Mouse (Mus musculus): ENCODE measurements around the gene Tcf7l2. TPM values are rescaled to one million over a fixed set of nuclear protein-coding genes. Genes with fewer than 3 reads are reported as not detected.

Gene Tcf7l2
- total RNA-seq, 1 experiment = 3.0 TPM

DNA sequence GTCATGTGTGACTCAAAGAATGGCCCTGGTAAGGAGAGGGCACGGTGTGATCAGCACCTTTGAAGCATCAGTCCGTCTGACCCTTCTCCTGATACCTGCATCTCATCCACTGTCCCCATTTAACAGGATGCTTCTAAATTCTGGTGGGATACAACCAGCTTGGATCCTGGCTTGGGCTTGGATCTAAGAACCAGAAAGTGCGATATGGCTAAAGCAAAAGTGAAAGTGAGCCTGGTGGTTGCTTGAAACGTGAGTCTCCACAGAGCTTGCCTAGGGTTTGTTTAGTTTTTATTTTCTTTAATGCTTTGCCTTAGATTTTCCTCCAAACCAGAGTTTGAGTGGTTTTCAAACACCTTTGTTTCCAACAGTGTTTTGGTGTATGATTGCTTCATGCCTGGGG lies 51.4 kb downstream of the Tcf7l2 start:
- Histone ChIP-seq H3K27ac (ENCODE audit: insufficient read depth, low read depth, low read length, poor library complexity, severe bottlenecking) (no peak overlapping the region), H3K4me1 (ENCODE audit: control insufficient read depth in 2 of 2, insufficient read depth in 2 of 2, low read length in 2 of 2, poor library complexity in 1 of 2) (peaks cover 0 to 7% of the 10 kb centered on the region in 2 experiments; a peak in 2 of 4 replicates), H3K36me3 (ENCODE audit: control insufficient read depth, insufficient read depth, low read length, poor library complexity, severe bottlenecking) (no peaks in the 10 kb centered on the region), H3K4me3 (ENCODE audit: insufficient read depth in 1 of 2, low read depth in 1 of 2, low read length in 2 of 2, poor library complexity in 1 of 2, severe bottlenecking in 1 of 2) (no peak overlapping the region), H3K9ac (ENCODE audit: insufficient read depth, low read depth, low read length, poor library complexity, severe bottlenecking) (no peak overlapping the region), H3K9me3 (ENCODE audit: control insufficient read depth, insufficient read depth, low read depth, low read length) (no peaks in the 10 kb centered on the region)
- in situ Hi-C loops (cut with MboI; ENCODE audit: low sequenced_read_pairs in 2 of 2, unreplicated experiment in 2 of 2) = no loop called here
- DNase-seq (ENCODE audit: low read depth, low spot score) = no peak
- no peak for TF ChIP-seq ZNF384 (IDR thresholded peaks at IDR 0.05; ENCODE audit: low read depth, low read length)
- TF ChIP-seq CHD2 (IDR thresholded peaks at IDR 0.05; ENCODE audit: low read depth, low read length) = no peak
- TF ChIP-seq ZC3H11A (IDR thresholded peaks at IDR 0.05; ENCODE audit: borderline replicate concordance, low read depth, low read length) = no peak
- no peak for TF ChIP-seq MAFK (IDR thresholded peaks at IDR 0.05; ENCODE audit: insufficient read depth, low read depth, low read length)
- TF ChIP-seq HCFC1 (IDR thresholded peaks at IDR 0.05; ENCODE audit: borderline replicate concordance, insufficient read depth, low read length) = no peak

- H3K36me3 ChIP-seq (ENCODE audit: control insufficient read depth, insufficient read depth, low read length, poor library complexity, severe bottlenecking) = no peaks in the 10 kb centered on the region
- TF ChIP-seq MAFK (IDR thresholded peaks at IDR 0.05; ENCODE audit: insufficient read depth, low read depth, low read length) (no peak), CHD2 (IDR thresholded peaks at IDR 0.05; ENCODE audit: low read depth, low read length) (no peak), HCFC1 (IDR thresholded peaks at IDR 0.05; ENCODE audit: borderline replicate concordance, insufficient read depth, low read length) (no peak), ZC3H11A (IDR thresholded peaks at IDR 0.05; ENCODE audit: borderline replicate concordance, low read depth, low read length) (no peak), ZNF384 (IDR thresholded peaks at IDR 0.05; ENCODE audit: low read depth, low read length) (no peak)
These were observed 52.8 kb downstream of the Tcf7l2 start for GRCm38 (mm10) chr19:55794194-55794945.

DNA sequence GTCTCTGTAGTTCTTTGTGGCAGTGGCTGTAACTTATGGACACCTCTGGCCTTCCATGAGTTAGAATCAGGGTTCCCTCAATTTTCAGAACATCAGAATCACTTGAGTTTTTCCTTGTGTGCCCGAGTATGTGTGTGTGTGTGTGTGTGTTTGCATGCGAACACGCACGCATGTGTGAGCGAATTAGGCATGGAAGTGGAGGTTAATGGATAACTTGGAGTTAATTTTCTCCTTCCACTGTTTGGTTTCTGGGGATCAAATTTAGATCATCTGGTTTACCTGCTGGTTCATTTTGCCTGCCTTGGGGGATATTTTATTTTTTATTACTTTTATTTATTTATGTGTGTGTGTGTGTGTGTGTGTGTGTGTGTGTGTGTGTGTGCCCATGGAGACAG lies 53.3 kb downstream of the Tcf7l2 start:
- H3K9me3 ChIP-seq (ENCODE audit: control insufficient read depth, insufficient read depth, low read depth, low read length) = no peaks in the 10 kb centered on the region
- H3K4me3 ChIP-seq (ENCODE audit: insufficient read depth in 1 of 2, low read depth in 1 of 2, low read length in 2 of 2, poor library complexity in 1 of 2, severe bottlenecking in 1 of 2) = no peak overlapping the region
- TF ChIP-seq MAFK (IDR thresholded peaks at IDR 0.05; ENCODE audit: insufficient read depth, low read depth, low read length) (no peak), ZNF384 (IDR thresholded peaks at IDR 0.05; ENCODE audit: low read depth, low read length) (no peak), CHD2 (IDR thresholded peaks at IDR 0.05; ENCODE audit: low read depth, low read length) (no peak), ZC3H11A (IDR thresholded peaks at IDR 0.05; ENCODE audit: borderline replicate concordance, low read depth, low read length) (no peak), HCFC1 (IDR thresholded peaks at IDR 0.05; ENCODE audit: borderline replicate concordance, insufficient read depth, low read length) (no peak)
- in situ Hi-C loops (cut with MboI; ENCODE audit: low sequenced_read_pairs in 2 of 2, unreplicated experiment in 2 of 2) = no loop called here
- no peak for DNase-seq (ENCODE audit: low read depth, low spot score)
- no peak overlapping the region for H3K9ac ChIP-seq (ENCODE audit: insufficient read depth, low read depth, low read length, poor library complexity, severe bottlenecking)
- H3K36me3 ChIP-seq (ENCODE audit: control insufficient read depth, insufficient read depth, low read length, poor library complexity, severe bottlenecking) = no peaks in the 10 kb centered on the region
- no peak overlapping the region for H3K27ac ChIP-seq (ENCODE audit: insufficient read depth, low read depth, low read length, poor library complexity, severe bottlenecking)
- H3K4me1 ChIP-seq (ENCODE audit: control insufficient read depth in 2 of 2, insufficient read depth in 2 of 2, low read length in 2 of 2, poor library complexity in 1 of 2) = peaks cover 0 to 7% of the 10 kb centered on the region in 2 experiments; a peak in 2 of 4 replicates

More at GRCm38 (mm10) chr19:55794194-55794945, 52.8 kb downstream of the Tcf7l2 start:
- H3K4me3 ChIP-seq (ENCODE audit: insufficient read depth in 1 of 2, low read depth in 1 of 2, low read length in 2 of 2, poor library complexity in 1 of 2, severe bottlenecking in 1 of 2) = no peak overlapping the region
- H3K9ac ChIP-seq (ENCODE audit: insufficient read depth, low read depth, low read length, poor library complexity, severe bottlenecking) = no peak overlapping the region
- in situ Hi-C loops (cut with MboI; ENCODE audit: low sequenced_read_pairs in 2 of 2, unreplicated experiment in 2 of 2) = no loop called here
- no peaks in the 10 kb centered on the region for H3K9me3 ChIP-seq (ENCODE audit: control insufficient read depth, insufficient read depth, low read depth, low read length)
- no peak overlapping the region for H3K27ac ChIP-seq (ENCODE audit: insufficient read depth, low read depth, low read length, poor library complexity, severe bottlenecking)
- peaks cover 0 to 7% of the 10 kb centered on the region in 2 experiments; a peak in 2 of 4 replicates for H3K4me1 ChIP-seq (ENCODE audit: control insufficient read depth in 2 of 2, insufficient read depth in 2 of 2, low read length in 2 of 2, poor library complexity in 1 of 2)
- no peak for DNase-seq (ENCODE audit: low read depth, low spot score)

DNA sequence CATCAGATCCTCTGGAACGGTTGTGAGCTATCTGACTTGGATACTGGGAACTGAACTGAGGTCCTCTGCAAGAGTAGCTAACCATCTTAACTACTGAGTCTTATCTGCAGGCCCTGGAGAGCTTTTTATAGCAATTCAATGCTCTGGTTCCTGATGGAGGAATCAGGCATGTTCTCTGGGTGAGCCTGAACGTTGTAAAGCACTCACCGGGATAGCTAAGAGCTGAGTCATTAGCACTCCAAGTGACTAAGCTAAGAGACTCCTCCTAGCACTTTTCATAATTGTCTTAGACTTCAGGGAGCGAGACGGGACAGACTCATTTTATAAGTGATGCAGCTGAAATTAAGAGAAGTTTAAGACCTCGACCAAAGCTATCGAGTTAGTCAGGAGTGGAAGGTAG lies 53.7 kb downstream of the Tcf7l2 start:
- no peak overlapping the region for H3K27ac ChIP-seq (ENCODE audit: insufficient read depth, low read depth, low read length, poor library complexity, severe bottlenecking)
- DNase-seq (ENCODE audit: low read depth, low spot score) = no peak
- no peak overlapping the region for H3K9ac ChIP-seq (ENCODE audit: insufficient read depth, low read depth, low read length, poor library complexity, severe bottlenecking)
- peaks cover 0 to 7% of the 10 kb centered on the region in 2 experiments; a peak in 2 of 4 replicates for H3K4me1 ChIP-seq (ENCODE audit: control insufficient read depth in 2 of 2, insufficient read depth in 2 of 2, low read length in 2 of 2, poor library complexity in 1 of 2)
- no peak overlapping the region for H3K4me3 ChIP-seq (ENCODE audit: insufficient read depth in 1 of 2, low read depth in 1 of 2, low read length in 2 of 2, poor library complexity in 1 of 2, severe bottlenecking in 1 of 2)
- no peaks in the 10 kb centered on the region for H3K36me3 ChIP-seq (ENCODE audit: control insufficient read depth, insufficient read depth, low read length, poor library complexity, severe bottlenecking)
- no peaks in the 10 kb centered on the region for H3K9me3 ChIP-seq (ENCODE audit: control insufficient read depth, insufficient read depth, low read depth, low read length)
- in situ Hi-C loops (cut with MboI; ENCODE audit: low sequenced_read_pairs in 2 of 2, unreplicated experiment in 2 of 2) = no loop called here
- TF ChIP-seq HCFC1 (IDR thresholded peaks at IDR 0.05; ENCODE audit: borderline replicate concordance, insufficient read depth, low read length) (no peak), CHD2 (IDR thresholded peaks at IDR 0.05; ENCODE audit: low read depth, low read length) (no peak)

Measured in ES-E14 (cell line).